Mouse (Mus musculus) kidney, postnatal 4 days (tissue): ENCODE data around the gene Klhdc4.
A peak's percentile ranks its signal among the peaks of the same experiment; 100 is the strongest.

Experiments
- DNase-seq, 2 experiments: peaks; one replicate each; pipeline ENCODE4 v3.0.0; 2021; ENCODE audit warnings: mixed read lengths in 2 of 2

The Klhdc4 gene

DNA sequence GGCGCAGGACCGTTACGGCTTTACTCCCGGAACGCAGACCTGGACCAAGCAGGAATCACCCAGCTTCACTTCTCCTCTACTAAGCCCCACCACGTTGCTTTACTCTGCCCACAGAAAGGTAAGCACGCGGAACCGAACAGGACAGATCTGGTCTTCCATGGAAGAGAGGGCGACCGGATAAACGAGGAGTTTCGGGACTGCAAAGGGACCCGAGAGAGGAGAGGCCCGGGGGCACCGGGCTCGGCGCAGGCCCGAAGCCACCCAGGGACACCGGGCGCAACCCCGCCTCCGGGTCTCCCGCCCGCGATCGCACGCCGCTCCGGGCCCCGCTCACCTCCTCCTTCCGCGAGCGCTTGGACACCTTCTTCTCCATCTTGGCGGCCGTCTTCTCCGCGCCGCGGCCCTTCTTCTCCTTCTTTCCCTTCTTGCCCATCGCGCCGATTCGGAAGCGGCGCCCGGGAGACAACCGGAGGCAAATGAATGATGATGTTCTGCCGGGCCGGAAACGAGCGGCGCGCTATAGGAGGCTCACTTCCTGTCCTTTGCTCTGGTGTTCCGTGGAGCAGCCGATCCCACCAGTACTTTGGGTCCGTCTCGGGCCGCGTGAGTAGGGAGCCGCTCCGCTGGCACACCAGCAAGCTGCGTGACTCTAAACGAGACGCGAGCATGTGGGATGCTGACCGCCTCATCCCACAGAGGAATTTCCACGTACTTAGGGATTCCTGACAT lies at the start of gene Klhdc4:
Klhdc4 (minus strand) TSS at position 522 of the 729 bp plus-strand sequence.
- peak; percentile 89 to 92 for DNase-seq

DNA sequence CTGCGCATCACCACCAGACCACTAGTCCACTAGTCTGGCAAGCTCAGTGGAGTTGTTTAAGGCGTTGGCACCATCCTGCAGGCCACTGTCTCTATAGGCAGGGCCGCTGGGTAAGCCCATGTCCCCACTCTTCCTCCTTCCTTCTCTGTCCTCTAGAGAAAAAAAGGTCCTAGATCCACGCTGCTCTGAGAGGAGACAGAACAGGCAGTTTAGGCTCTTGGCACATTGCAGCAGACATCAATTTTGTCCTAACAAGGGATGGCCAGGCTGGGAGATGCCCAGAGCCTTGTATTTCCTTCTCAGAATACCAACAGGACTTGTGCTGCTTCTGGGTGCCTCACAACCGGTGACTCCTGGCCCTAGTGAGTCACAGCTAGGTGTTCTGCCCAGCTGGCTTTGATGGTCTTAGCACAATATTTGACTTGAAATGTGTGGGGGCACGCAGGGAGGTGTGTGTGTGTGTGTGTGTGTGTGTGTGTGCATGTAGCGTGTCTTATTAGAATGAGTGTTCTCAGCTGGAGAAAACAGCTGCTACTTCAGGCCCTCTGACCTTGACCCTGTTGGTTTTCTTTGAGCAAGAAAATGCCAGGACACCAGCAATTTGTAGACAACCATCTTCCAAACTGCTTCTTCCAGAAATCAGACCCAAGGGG lies 48.6 kb upstream of the Klhdc4 start:
- DNase-seq: peak; percentile 50 to 65

DNA sequence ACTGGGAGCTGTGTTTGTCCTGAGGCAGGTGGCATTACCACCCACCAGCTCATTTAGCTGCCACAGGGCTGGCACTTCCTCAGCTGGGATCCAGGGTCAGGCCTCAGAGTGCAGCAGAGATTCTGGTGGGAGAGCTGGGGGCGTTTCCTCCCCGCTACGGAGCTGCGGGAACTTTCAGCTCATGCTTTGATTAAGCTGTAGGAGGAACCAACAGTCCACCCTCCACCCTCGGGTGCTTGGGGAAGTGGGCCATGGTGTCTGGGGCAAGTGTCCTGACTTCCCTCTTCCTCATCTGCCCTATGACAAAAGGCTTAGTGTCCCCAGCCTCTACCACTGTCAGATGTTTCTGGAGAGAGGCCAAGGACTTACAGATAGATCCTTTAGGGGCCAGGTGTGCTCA lies 47.8 kb upstream of the Klhdc4 start:
- peak in 1 of 2 experiments; percentile 42 for DNase-seq

DNA sequence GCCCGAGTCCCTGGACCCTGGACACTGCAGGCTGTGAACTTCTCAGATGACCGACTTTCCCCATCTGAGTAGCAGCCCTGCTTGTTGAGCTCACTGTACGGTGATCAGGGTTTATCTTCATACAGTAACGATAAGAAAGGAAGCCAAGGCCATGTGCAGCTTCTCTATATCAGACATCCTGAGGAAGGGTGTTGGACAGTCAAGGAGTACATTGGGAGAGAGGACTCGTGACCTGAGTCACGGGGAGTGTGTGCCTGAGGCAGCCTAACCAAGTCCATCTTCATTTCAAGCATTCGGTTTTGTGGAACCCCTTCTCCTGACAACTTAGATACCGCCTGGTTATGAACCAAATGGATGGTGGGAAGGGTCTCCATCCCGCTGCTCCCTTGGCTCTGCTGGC lies 46.1 kb upstream of the Klhdc4 start:
- no peak for DNase-seq

DNA sequence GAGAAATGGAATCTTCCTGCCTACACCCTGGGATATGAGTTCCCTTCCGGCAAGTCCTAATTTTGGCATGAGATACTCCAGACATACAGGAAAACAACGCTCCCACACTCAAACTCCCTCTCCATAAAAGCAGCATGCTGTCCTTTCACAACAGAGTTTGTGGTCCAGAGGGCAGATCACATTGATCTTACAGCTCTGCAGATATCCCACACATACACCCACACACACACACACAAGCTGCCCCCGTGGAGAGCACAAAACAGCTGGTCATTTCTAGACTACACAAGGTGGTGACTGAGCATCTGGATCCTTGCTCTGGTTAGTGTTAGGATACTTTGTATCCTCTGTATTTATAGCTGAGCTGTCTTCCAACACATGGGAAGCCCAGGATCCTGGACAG lies 45.7 kb upstream of the Klhdc4 start:
- peak; percentile 49 to 58 for DNase-seq

DNA sequence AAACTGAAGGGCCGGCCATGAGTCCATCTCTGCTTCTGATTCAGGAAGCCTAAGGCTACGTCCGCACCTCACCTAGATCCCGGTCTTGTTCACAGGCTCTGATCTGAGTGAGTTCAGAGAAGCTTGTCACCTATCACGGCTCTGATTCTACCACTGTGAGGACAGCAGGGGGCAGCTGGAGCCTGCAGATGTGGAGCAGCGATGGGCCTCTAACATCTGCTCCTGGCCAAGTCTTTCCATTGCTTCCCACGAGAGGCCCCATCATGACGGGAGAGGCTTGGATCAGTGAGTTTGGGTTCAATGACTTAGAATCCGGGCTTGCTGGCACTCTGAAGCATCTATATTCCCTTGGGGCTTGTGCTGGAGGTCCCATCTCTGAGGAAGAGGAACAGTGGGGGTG lies 44.7 kb upstream of the Klhdc4 start:
- peak; percentile 80 to 86 for DNase-seq

DNA sequence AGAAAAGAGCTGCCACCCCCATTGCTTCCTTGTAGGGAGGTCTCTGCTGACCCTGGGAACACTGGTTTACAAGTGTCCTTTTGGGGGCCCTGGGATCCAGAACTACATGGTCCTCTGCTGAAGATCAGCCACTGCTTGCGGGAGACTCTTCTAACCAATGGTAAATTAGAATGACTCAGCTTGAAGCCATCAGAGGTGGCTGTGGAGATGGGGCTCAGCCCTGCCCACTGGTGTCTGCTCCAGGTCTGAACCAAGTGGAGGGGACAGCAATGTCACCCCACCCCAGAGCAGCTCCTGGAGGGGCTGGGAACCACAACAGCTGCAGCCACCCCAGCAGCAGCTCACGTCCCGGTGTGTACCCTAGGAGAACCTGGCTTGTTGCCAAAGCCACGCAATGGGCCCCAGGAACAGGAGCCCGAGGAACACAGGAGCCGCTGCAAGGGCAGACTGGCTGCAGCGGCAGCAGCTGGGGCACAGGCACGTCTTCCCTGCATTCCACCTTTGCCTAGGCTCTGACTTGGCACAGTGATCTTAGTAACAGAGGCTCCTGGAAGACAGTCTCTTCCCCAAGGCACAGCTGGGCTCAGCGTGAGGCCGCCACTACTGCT lies 42.6 kb upstream of the Klhdc4 start:
- peak in 1 of 2 experiments; percentile 47 for DNase-seq

DNA sequence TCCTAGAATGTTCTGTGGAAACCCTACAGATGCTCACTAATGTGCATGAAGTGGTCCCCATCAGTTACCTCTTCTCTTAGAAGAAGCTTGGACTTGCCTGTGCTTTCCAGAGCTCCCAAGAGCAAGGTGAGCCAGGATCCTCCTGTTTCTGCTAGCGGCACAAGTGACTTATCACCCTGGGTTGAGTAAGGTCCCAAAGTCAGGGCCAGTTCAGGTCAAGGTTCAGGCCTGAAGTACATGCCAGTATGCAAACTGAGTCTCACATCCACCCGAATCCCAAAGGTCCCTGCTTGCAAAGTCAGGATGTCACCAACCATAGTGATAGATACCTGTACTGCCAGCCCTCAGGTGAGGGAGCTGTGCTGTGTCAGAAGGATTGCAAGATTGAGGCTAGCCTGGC lies 40.8 kb upstream of the Klhdc4 start:
- no peak for DNase-seq

DNA sequence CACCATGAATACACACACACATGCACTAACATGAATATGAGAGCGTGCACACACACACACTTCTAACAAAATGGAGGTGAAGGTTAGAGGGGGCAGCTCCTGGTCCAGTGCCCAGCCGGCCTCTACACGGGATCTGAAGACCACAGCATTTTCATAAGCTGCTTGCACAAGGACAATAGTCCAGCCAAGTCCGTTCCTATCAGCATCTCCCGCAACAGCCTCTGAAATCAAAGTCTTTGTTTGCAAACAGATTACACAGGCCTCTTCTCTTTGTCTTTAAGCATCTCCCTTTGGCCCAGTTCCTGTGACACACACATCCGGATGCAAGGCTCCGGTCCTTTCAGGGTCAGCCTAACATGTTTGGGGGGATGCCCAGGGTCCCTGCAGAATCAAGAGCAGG lies 39.5 kb upstream of the Klhdc4 start:
- DNase-seq: no peak

DNA sequence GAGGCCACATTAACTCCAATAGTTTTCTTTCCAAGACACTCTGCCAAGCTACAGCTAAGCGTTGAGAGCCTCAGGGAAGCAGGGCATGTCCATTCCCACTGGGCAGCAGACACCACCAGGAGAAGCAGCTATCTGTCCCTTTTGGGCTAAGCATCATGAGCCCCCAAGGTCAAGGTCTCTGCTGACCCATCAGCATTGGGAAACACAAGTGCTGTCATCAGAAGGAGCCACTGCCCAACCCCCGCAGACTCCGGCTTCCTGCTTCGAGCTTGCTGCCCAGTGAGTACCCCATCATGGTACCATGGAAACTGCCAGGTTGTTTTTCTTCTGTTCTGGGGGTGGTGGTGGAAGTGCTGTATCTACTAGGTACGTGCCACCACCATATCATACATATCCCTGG lies 38.8 kb upstream of the Klhdc4 start:
- DNase-seq: no peak

DNA sequence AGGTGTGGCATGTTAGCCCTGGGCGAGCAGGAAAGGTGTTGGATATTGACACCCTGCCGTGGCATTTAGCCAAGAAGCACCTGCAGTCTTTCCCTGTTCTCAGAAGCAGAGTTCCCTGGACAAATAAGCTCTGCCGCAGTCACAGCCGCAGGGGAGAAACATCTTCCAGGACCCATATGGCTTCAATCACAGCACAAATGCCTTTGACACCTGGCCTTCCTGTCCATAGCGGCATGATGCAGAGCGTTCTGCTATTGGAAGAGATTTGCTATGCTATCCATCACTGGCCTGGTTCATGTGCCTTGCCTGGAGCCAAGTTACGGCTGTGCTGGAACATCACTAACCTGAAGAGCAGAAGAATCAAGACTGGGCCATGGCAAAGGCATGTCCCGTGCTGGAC lies 36.0 kb upstream of the Klhdc4 start:
- DNase-seq: no peak

DNA sequence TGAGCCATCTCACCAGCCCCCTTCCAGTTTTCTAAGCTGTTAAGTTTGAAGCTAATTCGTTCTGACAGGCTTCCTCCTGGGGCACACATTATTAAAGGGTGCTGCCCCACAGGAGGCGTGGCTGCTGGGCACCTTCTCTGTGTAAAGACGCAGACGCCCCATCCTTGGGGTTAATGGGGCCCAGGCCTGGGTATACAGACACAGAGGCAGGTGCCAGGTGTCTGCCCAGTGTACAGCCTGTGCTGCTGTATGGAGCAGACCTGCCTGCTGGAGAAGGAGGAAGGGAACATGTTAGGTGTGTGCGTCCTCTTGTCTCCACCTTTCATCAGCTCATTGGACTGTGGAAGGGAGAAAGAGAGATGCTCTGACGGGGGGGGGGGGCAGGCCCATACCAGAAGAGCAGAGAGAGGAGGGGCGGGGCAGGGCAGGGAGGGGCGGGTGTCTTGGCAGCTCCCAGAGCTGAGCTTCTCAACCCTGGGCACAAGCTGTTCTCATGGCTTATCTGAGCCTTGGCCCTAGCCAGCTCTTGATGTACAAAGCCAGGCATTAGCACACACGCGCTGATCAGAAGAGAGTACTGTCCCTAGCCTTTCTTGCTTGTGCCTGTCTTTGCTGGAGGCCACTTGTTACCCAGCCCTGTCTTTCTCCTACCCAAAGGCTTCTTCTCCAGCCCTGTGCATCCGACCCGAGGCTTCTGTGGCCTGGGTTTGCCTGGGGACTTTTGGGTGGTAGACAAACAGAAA lies 32.6 kb upstream of the Klhdc4 start:
- no peak for DNase-seq

DNA sequence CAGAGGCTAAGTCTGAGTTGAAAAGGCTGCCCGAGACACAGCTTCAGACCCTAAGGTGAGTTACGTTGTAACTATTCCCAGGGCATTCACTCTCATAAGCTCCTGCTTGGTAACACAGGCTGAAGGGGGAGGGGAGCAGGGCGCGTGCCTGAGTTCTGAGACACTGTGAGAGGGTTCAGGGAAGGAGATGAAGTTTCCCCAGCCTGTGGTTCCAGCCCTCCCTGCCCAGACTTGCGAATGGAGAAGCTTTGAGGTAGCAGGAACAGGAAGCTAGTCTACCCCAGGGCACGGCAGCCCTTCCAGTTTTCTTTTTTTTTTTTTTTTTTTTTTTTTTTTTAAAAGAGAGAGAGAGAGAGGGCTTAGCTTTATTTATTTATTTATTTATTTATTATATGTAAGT lies 31.9 kb upstream of the Klhdc4 start:
- no peak for DNase-seq

DNA sequence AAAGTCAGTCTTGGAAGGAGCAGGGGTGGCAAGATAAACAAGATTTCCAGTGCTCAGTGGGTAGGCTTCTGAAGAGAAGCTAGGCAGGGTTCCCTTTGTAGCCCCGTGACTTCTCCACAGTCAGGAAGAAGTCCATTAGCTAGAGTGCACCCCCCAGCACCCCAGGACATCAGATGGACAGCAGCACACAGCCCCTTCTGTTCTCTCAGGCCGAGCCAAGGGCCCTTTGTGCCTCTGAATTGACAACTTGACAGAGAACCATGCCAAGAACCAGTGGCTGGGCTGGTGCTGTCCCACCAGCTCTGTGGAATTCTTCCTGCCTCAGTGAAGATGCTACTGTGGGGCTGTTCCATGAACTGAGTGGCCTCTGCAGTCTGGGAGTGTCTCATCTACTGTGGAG lies 28.4 kb upstream of the Klhdc4 start:
- DNase-seq: no peak

DNA sequence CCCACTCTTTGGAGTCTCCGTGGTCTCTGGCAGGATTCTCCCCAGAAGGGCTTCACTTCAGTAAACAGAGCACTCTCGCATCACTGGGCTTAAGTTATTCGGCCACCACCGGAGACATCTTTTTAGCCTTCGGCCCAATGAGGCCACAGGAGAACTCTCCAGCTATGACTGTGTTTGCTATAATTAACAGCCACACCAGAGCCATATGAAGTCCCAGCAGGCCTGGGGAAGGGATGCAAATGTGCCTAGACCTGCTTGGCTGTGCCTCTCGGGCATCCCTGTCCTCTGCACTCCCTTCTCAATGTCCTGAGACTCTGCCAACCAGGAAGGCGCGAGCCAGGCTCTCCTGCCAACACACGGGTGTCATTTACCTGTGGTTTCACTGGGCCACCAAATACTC lies 28.0 kb upstream of the Klhdc4 start:
- no peak for DNase-seq

DNA sequence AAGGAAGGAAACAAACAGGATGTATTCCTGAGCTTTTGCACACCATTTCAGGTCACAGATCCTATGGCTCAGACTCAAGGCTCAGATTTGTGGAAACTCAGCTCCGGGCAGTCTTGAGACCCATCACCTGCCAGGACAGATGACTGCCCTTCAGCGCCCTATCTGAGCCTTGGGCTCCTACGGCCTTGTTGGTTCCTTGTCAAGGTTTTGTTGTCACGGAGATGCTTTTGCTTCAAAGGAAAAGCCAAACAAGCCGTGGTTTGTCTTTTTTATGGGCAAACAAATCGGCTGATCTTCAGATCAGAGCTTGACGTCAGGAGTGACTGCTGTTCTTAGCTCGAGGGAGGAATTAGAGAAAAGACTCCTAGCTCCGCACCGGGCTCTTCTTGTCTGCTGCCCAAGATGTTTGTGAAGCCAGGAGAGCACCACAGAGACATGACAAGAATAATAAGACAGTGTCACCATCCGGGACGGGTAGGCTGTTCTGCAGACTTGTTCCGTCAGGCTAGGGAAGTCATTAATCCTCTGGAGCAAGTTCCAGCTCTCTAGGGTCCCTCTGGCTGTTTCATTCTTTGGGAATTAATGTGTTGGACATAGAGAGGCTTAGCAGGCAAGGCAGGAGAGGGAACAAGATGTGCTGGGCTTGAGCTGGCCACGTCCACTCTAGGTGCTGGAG lies 26.8 kb upstream of the Klhdc4 start:
- DNase-seq: no peak

DNA sequence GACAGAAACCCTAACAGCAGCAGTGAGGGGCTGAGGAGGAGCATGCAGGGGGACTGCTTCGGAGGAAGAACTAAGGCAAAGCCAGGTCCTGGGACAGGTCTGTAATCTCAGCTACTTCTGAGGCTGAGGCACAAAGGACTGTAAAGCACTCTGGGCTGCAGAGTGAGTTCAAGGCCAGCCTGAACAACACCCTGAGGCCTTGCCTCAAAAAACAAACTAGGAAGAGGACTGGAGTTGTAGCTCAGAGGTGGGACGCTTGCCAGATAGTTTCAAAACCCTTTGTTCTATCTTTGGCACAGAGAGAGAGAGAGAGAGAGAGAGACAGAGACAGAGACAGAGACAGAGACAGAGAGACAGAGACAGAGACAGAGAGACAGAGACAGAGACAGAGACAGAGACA lies 24.2 kb upstream of the Klhdc4 start:
- no peak for DNase-seq

DNA sequence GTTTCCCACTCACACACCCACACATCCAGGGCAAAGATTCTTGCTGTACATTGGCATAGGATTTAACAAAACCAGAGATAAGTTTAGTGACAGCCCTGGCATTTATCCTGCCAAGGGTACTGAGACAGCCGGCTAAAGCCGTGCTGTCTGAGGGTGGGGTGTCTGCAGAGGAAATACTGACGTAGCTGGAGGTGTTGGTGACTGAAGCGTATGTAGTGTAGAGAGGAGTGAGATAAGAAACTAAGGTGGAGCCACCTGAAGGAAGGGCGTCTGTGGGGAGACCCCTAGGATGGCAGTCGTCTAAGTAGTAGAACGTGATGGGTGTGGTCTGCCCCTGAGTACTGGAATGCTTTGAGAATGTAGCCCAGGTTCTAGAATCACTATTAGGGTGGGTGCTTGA lies 23.1 kb upstream of the Klhdc4 start:
- no peak for DNase-seq

DNA sequence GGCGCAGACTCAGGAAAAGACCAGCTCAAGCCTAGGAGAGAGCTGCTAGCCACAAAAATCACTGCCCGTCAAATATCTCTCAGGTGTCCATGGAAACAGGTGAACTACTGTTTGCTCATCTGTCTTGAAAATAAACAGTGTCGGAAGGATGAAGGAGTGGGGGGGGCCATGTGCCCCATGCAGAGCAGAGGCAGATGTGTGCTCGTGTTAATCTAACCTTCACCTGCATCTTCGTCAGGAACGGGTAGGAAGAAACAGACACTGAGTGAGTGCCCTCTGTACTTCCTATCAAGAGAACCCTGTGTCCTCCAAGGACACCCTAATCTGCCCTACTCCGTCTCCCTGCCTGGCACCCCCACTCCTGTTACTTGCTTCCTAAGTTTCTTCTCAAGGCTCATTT lies 22.3 kb upstream of the Klhdc4 start:
- no peak for DNase-seq

DNA sequence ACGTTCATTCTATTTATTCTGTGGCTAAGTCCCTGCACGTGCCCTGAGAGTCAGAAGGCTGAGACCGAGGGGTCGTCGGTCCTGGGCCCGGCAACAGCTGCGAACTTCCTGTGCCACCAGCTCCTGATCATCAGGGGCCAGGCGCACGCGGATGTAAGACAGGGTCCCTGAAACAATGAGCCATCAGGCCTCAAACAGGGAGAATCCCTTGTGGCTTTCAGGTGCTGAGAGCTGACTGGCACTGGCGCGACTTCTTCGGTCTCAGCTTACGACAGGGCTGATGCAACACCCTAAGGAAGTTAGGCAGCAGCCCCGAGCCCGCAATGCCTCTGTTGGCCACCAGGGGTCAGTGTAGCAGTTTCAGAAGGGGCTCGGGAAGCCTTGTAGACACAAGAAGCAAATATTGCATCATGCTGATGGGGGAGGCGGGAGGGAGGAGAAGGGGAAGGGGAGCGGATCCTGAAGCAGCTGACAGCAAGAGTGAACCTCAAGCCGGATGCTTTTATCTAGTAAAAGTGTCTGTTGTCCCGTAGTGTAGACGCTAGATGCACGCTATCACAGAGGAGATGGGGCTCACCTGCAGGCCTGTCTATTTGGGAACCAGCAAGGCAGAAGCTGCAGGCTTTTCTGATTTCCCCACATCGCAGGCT lies 21.6 kb upstream of the Klhdc4 start:
- DNase-seq: peak; percentile 97 to 98

DNA sequence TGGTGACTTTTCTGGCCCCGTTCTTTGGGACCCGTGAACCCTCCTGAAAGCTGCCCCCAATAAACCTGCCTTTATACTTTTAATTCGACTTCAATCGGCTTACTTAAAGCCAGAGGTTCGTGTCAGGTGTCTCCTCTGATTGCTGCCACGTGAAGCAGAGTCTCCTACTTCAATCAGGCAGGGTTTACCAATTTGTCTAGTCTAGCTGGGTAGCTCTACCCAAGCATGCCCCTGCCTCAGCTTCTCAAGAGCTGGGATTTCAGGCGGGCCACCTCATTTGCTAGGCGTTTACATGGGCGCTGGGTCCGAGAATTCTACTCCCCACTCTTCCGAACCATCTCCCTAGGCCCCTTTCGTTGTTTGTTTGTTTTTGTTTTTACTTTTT lies 21.1 kb upstream of the Klhdc4 start:
- no peak for DNase-seq

DNA sequence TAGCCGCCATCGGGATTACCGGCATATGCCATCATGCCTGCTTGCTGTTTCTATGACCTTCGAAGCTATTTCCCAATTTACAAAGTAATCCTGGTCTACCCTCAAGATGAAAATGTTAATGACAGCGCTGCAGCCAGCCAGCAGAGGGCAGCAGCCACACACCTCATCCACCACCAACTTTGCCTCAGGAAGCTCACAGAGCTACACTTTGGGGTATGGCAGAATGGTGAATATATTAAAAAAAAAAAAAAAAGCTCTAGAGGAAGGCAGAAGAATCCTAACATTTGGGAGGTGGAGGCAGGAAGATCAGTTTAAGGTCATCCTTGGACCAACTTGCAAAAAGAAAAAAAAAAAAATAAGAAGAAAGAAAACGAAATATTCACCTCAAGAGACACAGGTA lies 20.6 kb upstream of the Klhdc4 start:
- DNase-seq: peak; percentile 82 to 83

DNA sequence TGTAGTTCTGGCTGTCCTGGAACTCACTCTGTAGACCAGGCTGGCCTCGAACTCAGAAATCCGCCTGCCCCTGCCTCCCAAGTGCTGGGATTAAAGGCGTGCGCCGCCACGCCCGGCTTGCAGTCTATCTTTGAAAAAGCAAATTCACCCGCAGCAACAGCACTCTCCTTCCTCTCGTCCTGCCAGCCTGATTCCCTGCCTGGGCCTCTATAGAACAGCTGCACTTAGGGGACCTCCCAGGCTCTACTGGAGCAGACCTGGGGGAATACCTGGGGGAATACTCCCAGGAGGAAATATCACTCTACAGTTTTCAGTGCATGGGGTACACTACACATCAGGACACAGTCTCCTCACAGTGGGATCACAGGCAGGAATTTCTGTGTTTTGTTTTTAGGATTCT lies 19.9 kb upstream of the Klhdc4 start:
- DNase-seq: no peak
